Mouse (Mus musculus) lung, postnatal 0 days (tissue): ENCODE data around the gene Plpp1.

Experiments
- CTCF ChIP-seq: IDR thresholded peaks from 2 replicates; pipeline ENCODE4 v1.5.1; 2016; ENCODE audit warnings: antibody characterized with exemption, mild to moderate bottlenecking
- EP300 ChIP-seq: IDR thresholded peaks from 2 replicates; pipeline ENCODE4 v1.6.1; 2016; ENCODE audit warnings: antibody characterized with exemption, mild to moderate bottlenecking, control low read depth

DNA sequence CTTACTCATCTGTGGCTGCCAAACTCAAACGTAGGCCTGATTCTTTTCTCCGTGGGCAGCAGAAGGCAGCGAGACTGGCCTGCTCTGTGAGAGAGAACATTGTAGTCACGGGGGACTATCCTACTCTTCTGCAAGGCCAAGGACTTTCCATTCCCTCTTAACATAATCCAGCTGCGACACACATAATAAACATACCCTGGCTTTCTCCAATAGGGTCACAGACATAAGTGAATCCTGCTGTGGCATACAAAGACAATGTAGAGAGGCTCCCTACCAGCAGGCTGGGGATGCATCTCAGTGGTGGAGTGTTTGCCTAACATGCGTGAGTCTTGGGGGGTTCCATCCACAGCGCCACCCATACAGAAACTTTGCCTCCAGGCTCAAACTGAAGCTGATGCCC is 15.3 kb upstream of the Plpp1 start:
- TF ChIP-seq CTCF (no peak), EP300 (no peak)
